Mouse (Mus musculus) yolk sac, embryonic 10.5 days (tissue): ENCODE data around the gene Zfp219.

ENCODE experiments used
- DNase-seq: peaks from one replicate; pipeline ENCODE4 v3.0.0-alpha.2; 2017; ENCODE audit warnings: low spot score

The Zfp219 gene

DNA sequence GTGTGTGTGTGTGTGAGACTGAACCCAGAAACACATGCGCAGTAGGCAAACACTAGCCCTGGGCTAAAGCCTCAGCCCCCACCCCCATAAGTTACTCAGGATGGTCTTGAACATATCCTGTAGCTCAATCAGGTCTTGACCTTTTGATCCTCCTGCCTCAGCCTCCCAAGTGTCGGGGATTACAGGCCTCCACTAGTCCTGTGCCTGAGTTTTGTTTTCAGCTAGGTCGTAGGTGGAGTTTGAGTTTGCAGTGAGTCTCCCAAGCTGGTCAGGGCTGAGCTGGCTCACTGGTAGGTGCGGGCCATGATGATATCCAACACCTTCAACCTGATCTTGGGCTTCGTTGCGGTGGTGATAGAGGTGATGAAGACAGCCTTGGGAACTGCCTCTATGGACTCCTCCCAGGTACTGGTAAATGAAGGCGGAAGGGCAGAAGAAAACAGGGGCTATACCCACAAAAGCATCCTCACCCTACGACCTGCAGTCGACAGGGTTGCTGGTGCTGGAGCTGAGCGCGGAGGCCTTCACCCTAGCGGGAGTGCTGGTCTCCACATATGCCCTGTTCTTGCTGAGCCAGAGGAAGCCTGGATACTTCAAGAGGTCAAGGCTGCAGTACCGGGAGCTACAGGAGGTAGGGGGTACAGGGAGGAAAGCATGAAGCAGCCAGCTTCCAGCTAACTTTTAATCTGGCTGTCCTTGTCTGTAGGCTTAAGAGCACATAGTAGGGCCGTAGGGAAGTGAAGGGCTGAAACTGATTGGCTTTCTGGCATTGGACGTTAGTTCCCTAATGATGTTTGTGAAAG lies 2.1 kb downstream of the Zfp219 start:
- peak; percentile 25 for DNase-seq

DNA sequence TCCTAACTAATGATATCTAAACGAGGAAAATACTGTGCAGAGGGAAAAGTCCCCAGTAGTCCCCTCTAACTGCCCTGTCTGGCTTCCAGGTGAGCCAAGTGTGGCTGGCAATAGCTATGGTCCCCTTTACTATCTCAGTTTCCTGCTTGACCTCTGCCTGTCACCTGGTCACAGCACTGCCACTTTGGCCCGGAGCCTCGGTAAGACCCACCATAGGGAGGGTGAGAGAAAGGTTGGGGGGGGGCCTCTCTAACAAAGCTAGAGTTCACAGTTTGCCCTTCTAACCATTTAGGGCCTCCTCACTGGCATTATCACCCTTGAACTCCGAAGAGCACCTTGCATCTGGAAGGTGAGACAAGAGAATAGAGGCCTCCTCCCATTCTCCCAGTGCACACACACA lies 2.9 kb downstream of the Zfp219 start:
- DNase-seq, result no peak

DNA sequence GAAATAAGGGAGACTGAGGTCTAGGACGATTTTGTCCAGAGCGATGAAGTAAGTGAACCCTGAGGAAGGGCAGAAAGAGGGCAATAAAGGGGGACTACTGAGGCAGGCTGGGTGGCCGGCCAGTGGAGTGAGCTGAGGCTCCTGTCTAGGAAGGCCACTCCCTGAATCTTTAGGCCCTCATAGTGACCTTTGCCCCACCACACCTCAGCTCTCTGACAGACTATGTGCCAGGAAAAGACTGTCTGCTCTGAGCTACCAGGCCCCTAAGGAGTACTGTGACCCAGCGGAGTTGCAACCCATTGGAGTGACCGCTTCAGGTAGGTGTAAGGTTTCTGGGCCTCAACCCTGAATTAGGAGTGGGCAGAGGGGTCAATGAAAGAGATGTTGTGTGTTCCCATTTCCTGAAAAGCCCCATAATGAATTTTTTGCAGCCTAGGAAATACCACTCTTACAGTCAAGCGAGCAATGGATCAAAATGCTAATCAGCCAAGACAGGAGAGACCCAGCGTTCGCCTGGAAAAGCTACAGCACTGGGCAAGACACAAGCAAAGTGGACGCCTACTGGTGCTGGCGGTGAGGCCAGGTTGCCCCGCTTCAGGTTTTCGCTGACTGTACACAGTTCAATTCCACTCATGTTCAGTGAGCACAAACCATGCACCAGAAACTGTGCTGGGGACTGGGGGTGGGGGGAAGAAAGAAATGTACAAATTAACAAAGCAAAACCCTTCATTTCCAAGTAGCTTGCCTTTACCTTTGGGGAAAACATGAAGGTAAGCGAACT lies 3.7 kb downstream of the Zfp219 start:
- peak; percentile 75 for DNase-seq

DNA sequence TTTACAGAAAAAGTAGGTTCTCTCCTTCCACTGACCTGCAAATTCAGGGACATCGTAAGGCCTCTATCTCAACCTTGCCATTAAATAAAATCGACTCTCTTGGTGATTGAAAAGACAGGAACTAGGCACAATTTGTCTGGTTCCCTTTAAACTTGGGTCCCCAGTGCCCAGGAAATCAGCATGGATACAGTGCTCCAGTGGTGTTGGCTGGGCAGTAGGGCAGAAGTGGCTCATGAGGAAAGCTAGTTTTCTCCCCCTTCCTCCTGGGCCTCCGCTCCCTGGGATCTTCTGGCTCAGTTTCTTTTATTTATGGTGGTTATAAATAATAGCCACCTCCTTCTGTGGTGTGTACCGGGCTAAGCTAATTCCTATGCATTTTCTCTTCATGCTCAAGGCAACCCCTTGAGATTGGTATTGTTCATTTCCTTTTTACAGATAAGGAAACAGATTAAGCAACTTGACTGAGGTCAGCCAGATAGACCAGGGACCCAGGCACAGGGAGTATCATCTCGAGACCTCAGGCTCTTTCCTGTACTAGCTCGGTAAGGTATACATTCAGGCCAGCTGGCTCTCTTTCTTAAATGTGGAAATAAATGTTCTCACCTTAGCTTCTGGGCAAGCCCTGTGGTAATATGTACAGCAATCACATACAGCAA lies 5.0 kb downstream of the Zfp219 start, which contains the start of gene Tmem253:
TSS of gene Tmem253 (plus strand) at position 214 of the 656 bp plus-strand sequence.
- no peak for DNase-seq

DNA sequence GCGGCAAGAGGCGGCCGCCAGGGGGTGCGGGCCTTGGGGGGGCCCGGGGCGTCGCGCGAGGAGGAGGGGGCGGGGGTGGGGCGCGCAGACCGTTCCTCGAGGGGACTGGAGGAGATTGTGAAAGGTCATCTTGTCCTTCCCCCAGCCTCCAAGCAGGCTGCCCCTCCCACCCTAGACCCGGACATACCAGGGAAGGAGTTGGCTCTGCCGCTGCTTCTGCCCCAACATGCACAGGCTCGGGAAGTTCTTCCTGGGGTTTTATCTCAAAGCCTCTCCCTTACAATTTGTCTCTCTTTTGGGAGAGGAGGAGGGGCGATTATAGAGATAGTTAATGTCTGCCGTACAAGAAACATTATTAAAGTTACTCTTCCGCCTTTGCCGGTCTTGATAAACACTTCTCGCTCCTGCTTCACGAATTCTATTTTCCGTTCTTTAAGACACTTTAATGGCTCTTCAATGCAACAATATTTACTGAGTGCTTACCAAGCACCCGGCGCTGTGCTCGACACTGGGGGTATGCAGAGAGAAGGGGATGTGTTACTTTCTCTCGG lies 5.7 kb downstream of the Zfp219 start:
- peak; percentile 88 for DNase-seq

DNA sequence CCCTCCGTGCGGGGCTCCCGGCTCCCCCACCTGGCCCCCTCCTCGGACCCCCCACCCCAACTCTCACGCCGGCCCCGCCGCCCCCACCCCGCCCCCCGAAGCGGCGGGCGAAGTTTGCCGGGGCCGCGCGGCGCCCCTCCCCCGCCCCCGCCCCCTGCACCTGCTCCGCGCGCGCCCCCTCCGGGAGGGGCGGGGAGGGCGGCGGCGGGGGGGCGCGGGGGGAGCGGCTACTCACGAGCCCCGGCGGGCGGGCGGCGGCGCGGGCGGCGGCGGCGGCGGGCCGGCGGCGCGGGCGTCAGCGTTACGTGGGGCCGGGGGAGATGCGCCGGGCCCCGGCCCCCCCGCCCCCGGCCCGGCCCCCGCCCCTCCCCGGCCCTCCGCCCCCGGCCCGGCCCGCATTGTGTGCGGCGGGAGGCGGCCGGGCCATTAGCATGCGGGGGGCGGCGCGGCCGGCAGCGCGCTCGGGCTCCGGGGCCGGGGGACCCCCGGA lies 6.2 kb downstream of the Zfp219 start:
- DNase-seq, result peak; percentile 18

DNA sequence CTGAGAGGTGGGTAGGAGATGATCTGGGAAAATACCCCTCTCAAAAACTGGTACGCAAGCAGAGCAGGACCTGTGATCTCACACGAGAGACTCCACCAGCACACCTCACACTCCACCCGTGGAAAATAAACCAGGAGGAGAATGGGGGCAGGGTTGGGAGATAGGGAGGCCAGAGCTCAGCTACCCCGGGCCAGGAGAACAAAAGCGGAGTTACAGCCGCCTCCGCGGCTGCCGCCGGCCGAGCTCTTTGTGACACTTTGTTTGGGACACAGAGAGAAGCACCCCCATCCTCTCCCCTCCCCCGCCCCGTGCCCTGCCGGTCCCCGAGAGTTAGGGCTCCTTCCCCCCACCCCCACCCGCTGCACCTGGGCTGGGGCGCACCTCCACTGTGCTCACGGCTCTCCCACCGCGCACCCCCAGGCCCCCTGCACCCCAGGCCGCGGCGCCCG lies 6.7 kb downstream of the Zfp219 start:
- peak; percentile 47 for DNase-seq

DNA sequence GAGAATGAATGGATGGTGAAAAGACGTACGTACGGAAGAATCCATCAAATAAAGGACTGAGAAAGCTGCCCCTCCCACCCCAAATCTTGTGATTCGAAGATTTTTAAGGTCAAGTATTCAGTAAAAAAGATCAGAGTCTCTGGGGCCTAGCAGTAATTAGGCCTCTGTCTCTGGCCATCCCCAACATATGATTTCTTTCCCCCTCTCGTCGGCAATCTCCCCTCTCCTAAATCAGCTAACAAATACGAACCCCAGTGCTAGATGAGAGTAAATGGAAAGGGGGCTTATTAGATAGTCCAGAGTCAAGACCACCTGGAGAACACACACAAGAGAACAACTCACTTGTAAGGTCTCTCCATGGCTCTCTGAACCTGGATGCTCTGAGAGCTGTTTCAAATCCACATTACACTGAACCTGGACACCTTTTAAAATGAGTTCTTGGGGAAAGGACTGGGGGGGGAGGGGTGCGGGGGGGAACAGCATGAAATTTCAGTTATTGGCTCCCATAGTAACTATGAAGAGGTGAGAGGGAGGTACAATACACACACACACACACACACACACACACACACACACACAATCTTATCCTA lies 7.4 kb downstream of the Zfp219 start:
- DNase-seq, result no peak

DNA sequence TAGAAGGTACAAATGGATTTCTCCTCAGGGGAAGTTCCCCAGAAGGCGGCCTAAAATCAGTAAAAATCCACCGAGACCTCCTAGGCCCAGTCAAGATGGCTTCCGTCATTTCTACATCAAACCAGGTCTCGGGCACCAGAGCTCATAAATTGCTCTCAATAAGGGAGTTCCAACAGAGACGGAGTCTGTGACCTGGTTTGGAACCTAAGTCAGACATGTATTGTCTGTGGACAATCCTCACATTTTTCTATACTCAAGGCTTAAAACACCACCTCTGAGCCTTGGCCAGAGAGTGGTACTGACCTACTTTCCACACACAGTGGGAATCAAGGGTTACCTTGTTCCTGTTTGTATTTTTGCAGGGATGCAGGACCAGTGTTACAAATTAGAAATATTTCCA lies 8.0 kb downstream of the Zfp219 start:
- no peak for DNase-seq

DNA sequence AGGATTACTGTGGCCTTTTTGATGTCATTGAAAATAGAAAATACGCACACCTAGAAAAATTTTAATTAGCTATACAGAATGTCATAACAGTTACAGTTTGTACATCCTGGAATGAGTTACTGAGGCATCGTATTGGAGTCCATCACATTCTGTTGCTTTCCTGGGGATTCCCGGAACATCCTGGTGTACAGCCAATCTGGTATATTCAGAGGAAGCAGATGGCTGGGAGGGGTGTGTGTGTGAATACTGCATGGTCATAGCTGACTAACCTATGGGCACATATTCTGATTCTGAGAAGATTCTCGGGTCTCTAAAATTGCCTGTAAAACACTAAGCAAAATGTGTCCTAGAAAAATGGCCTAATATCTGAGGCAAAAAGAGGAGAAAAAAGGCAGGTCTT lies 8.4 kb downstream of the Zfp219 start:
- DNase-seq, result no peak

DNA sequence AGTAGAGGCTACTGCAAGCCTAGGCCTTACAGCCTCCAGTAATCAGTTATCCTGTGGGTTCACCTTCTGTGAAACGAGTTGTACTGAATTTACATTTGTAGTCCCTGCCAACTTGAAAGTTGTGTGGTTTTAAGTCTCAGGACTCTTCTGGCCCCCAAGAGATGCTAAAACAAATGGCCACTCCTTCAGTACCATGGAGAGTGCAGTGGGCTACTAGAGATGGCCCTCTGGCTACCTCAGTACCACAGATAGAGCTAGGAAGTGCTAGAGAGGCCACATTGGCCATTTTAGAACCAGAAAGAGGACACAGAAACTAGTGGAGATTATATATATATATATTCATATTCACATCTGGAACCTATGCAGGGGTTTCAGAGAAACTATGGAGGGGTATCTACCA lies 8.8 kb downstream of the Zfp219 start:
- DNase-seq, result no peak

DNA sequence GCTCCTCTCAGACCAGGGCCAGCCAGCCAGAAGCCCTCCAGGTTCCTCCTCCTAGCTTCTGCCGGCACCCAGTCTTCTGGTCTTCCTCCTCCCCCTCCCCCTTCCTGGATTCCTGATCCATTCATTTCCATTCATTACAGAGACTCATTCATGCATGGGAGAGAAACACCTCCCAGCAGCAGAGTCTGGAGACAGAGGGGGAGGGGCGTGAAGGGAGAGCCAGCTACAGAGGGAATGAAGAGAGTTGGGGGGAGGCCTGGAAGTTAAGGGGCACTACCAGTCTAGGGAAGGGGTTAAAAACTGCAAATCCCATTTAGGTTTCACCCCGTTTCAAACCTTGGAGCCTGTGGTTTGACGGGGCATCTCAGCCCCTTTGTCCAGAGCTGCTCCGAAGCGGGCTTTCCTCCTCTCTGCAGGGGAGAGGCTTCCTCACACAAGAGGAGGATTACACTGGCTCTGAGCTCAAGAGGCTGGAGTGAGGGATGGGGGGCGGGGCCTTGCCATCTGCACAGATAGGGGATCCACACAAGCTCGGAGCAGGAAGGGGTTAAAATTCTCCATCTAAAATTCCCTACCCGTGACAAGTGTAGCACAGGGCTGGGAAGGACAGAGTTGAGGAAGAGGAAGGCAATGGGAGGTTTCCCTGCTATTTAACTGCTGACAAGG lies 10.0 kb downstream of the Zfp219 start:
- peak; percentile 73 for DNase-seq

DNA sequence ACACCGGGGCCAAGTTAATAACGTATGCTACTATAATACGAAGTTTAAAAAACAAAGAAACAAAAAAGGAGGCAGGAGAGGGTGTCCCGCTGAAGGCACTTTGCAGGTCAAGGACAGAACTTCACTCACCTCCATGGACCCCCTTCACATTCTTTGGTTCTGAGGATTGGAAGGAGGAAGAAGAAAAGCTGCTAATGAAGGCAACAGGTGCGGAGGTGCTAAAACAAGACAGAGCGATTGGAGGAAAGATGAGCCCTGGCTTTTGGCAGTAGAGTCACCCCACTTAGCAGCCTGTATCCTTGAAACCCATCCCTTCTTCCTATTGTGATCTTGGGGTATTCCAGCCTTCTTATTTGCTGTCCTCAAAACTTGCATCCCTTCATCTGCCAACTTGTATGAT lies 10.7 kb downstream of the Zfp219 start:
- no peak for DNase-seq

DNA sequence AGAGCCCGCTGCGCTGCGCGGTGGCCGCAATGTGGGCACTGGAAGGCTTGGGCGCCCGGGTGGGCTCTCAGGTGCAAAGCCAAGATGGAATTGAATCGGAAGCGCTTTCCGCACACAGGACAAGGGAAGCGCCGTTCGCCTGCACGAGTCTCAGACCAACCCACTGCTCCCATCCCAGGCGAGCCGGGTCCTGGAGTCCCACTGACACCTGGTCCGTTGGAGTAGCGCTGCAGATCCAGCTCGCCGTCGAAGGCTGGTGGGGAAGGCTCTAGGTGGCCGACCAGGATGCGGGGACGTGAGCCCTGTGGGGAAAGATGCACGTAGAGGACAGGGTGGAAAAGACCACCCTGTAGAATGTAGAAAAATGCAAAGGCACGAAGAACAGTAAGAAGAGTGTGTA lies 11.2 kb downstream of the Zfp219 start:
- no peak for DNase-seq

DNA sequence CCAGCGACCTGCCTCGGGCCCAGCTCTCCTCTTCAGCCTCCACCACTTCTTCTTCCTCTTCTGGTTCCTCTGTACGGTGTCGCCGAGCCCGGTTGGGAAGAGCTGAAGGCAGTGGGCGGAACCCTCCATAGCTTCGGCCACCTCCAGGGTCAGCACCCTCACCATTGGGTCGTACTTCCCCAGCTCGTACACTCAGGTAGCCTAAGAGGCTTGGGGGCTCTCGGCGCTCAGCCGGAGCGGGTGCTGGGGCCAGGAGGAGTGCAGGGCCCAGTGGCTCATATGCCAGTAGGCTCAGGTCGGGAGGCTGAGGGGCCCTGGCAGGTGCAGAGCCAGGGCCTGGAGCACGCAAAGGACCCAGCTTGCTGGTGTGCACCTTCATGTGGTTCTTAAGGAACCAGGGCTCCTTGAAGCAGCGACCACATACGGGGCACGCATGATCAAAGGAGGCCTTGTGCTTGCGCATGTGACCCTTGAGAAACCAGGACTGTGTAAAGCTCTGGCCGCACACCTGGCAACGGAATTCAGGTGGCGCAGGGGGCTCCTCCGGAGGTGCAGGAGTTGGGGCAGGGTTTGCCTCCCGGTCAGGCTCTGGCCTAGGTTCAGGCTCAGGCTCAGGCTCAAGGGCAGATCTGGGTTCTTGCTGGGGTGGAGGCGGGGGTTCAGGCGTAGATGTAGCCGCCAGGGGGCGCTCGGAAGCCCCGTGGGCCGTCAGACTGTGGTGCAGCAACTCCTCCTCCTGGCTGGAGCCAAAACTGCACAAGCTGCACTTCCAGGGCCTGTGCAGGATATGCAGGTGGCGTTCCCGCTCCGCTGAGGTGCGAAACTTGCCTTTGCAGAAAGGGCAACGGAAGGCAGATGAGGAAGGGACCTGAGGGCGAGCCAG lies 12.0 kb downstream of the Zfp219 start:
- DNase-seq, result peak; percentile 81

DNA sequence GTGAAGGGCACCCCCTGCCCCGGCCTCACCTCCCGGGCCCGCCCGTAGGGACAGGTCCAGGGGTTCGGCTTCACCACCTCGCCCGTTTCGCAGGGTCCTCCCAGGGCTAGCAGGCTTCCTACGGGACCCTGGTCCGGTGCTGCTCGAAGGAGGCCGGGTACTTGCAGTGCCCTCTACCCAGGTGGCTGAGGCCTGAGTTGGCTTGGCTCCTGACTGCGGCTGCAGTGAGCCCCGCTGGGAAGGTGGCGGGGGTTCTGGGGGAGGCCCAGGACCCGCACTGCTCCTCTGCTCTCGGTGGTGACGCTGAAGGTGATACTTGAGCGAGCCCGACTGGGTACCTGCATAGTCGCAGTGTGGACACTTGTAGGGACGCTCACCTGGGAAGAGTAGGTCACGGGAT lies 13.8 kb downstream of the Zfp219 start:
- DNase-seq, result no peak

DNA sequence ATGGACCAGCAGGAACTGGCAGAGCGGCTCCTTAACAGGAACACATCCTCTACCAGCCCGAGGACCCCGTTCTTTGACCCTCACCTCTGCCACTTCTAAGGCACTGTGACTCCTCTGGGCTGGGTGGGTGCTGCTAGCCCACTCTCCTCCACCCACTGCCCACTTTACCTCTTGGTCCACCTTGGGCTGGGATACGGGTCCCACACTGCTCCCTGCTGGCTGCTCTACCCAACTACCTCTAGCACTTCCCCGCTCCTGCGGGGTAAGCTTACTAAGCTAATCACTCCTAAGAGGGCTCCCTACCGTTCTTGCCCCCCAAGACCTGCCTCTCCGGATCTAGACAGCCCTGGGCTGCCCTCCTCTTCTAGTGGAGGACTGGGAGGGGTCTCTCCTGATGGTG lies 14.3 kb downstream of the Zfp219 start:
- DNase-seq, result no peak

DNA sequence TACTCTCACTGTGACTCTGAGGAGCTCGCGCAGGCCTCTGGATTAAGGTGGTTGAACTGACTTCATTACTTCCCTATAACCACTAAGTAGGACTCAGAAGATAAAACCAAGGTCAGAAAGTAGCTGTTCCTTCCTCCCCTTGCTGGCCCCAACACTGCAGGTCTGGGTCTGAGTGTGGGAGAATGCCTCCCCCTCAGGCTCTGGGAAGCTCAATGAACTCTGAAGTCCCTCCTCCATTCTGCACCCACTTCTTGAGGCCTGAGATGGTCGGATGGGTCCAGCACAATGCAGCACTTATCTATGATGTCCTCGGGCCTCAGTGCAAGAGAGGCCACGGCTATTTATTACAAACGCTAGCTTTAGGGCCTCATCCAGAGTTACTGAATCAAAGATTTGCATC lies 14.9 kb downstream of the Zfp219 start:
- no peak for DNase-seq

DNA sequence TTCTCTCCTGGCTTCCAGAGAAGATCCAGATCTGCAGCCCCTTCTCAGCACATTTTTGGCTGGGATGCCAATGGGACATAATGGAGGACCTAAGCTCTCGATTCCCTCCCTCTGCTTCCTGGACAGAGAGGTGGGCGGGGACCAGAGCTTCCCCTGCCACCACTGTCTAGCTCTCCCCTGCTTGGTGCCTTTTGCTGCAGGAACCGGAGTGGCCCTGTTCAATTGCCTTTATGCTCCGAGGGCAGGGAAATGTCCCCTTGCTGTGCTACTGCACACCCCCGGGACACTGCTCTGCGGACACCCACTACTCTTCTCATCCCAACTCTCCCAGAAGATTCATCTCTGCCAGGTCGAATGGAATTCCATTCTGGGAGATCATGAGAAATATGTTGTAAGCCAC lies 15.4 kb downstream of the Zfp219 start:
- DNase-seq, result no peak

DNA sequence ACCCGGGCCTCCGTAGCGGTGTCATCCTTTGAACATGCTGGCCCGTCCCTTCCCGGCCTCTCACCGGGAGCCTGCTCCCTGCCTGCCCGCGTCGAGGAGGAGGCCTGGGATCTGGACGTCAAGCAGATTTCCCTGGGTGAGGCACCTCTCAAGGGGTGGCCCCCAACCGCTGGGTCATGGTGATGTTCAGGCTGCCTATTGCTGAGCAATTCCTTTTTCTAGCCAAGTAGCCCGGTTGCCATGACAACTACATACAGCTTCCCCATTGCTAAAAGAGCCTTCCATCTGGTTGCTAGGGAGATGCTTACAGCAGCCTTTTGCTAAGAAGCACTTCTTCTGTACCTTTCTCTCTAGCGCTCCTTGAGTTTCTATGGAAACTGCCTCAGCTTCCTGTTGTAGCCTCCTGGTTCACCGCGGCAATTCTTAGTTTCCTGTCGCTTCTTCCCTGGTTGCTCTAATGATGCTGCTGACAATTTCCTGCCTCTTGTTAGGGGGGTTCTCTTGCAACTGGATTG lies 16.5 kb downstream of the Zfp219 start:
- no peak for DNase-seq
